Mouse (Mus musculus): Measurements from ENCODE around the gene Cbfa2t3. TPM values are rescaled to one million over a fixed set of nuclear protein-coding genes. Genes with fewer than 3 reads are reported as not detected.

Gene Cbfa2t3
- polyA plus RNA-seq, 1 experiment from 2014 or later, result 21.4 TPM

DNA sequence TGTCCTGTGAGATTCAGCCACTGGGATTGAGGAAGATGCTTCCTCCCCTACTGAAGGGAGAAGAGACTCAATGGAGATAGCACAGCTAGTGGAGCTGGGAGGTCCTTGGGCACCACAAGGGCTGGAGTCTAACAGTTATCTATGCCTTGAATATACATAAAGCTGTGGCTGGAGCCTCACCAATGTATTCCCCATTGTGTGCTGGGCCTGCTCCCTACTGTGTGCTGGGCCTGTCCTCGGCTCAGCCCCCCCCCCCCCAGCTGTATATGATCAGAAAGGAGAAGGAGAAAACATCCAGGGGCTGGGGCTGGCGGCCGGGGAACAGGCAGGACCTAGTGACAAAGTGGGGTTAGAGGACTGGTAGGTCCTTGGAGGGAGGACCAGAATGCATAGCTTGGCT lies 36.2 kb upstream of the Cbfa2t3 start:
- Histone ChIP-seq H3K4me3 (no peak overlapping the region), H3K36me3 (replicated peaks) (no peaks in the 10 kb centered on the region), H3K27ac (peak overlapping the region; percentile 39; the same call in 1 of the 2 replicates), H3K9ac (no peak overlapping the region), H3K27me3 (replicated peaks) (no peaks in the 10 kb centered on the region), H3K4me2 (no peak overlapping the region), H3K4me1 (peaks cover 50% of the 10 kb centered on the region), H3K9me3 (no peaks in the 10 kb centered on the region)
- no peak for ATAC-seq (replicated peaks)
- WGBS, result 56% methylated on average over 3 of the region's 3 CpGs

DNA sequence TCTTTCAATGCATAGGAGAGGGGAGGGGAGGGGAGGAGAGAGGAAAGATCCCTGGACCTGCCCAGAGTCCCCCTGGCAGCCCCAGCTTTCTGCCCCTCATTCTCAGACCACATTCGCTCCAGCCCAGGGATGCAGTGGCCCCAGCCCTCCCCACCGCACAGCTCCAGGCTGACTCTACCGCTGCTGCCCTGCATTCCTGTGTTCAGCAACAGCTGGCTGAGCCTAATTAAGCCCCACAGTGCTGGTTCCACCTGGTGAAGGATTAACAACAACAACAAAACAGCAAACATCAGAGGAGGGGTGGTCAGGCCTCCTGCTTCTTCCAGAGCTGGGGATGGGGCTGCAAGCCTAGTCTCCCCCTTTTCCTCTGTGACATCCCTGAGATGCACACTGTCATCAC lies 29.7 kb upstream of the Cbfa2t3 start:
- WGBS, result 6% methylated on average over 3 of the region's 3 CpGs
- Histone ChIP-seq H3K4me1 (peaks cover 4% of the 10 kb centered on the region; the same call in 1 of the 2 replicates), H3K27me3 (replicated peaks) (no peaks in the 10 kb centered on the region), H3K9ac (no peak overlapping the region), H3K4me3 (no peak overlapping the region), H3K9me3 (no peaks in the 10 kb centered on the region), H3K36me3 (replicated peaks) (no peaks in the 10 kb centered on the region), H3K27ac (no peak overlapping the region), H3K4me2 (no peak overlapping the region)
- 0 out of 2 replicates have a peak, but pooled peaks have one; percentile 56 for ATAC-seq (replicated peaks)

DNA sequence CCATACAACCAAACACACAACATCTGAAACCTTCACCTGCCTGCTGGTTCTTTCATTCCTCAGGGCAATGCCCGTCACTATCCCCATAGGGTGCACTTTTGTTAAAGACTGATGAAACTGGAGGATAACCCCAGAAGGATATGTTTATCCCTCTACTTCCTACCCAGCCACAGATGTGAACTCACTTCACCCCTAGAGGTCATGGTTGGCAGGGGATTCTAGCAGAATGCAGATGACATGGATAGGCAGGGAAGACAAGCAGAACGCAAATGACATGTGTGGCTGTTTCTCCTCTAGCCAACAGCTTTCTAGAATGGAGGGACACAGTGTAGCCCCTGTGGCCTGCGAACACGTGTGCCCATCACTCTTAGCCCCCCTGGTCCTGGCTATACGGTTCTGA lies 28.5 kb upstream of the Cbfa2t3 start:
- Histone ChIP-seq H3K9ac (no peak overlapping the region), H3K9me3 (no peaks in the 10 kb centered on the region), H3K27ac (no peak overlapping the region), H3K36me3 (replicated peaks) (no peaks in the 10 kb centered on the region), H3K4me2 (no peak overlapping the region), H3K4me1 (peaks cover 4% of the 10 kb centered on the region; the same call in 1 of the 2 replicates), H3K27me3 (replicated peaks) (no peaks in the 10 kb centered on the region), H3K4me3 (no peak overlapping the region)
- 73% methylated on average over 5 of the region's 5 CpGs for WGBS
- ATAC-seq (replicated peaks), result 0 out of 2 replicates have a peak, but pooled peaks have one; percentile 33

DNA sequence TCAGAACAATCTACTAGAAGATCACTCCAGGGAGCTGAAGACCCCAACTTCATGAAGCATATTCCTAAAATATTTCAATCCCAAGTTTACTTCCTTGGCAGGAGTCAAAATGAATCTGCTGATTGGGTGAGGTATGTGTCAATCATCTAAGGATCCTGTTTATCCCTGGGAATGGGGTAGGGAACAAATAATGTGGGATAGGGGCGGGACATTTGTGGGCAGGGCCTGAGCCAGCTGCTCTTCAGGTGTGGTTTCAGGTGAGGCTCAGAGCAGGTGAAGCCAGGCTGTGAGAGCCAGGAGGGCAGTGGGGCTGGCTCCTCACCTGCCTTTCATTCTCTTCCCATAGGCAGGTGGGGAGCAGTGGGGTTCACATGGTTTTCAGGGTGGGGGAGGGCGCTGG lies 27.9 kb upstream of the Cbfa2t3 start:
- Histone ChIP-seq H3K27ac (no peak overlapping the region), H3K9me3 (no peaks in the 10 kb centered on the region), H3K4me1 (peaks cover 9% of the 10 kb centered on the region; the same call in 1 of the 2 replicates), H3K9ac (no peak overlapping the region), H3K4me2 (no peak overlapping the region), H3K27me3 (replicated peaks) (no peaks in the 10 kb centered on the region), H3K4me3 (no peak overlapping the region), H3K36me3 (replicated peaks) (no peaks in the 10 kb centered on the region)
- ATAC-seq (replicated peaks), result no peak
- WGBS, result 72% methylated on average over 2 of the region's 2 CpGs

DNA sequence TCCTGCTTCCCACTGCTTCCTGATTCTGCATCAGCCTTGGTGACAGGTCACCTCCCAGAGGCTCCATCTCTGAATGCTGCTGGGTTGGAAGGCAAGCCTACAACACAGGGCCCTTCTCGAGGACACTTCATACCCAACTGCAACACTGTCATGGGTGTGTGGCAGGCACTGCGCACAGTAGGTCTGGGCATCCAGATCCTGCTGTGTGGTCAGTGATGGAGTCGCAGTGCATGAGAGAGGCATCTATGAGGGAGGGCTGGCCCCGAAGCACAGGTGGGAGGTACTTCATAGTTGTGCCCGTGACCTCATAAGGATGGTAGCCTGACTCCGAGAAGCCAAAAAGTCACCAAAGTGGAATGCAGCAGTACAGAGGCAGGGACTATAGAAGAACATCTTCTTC lies 26.3 kb upstream of the Cbfa2t3 start:
- Histone ChIP-seq H3K4me3 (no peak overlapping the region), H3K9ac (no peak overlapping the region), H3K36me3 (replicated peaks) (no peaks in the 10 kb centered on the region), H3K4me2 (no peak overlapping the region), H3K27ac (no peak overlapping the region), H3K4me1 (peaks cover 25% of the 10 kb centered on the region), H3K9me3 (no peaks in the 10 kb centered on the region), H3K27me3 (replicated peaks) (no peaks in the 10 kb centered on the region)
- ATAC-seq (replicated peaks), result no peak
- WGBS, result 91% methylated on average over 6 of the region's 6 CpGs

DNA sequence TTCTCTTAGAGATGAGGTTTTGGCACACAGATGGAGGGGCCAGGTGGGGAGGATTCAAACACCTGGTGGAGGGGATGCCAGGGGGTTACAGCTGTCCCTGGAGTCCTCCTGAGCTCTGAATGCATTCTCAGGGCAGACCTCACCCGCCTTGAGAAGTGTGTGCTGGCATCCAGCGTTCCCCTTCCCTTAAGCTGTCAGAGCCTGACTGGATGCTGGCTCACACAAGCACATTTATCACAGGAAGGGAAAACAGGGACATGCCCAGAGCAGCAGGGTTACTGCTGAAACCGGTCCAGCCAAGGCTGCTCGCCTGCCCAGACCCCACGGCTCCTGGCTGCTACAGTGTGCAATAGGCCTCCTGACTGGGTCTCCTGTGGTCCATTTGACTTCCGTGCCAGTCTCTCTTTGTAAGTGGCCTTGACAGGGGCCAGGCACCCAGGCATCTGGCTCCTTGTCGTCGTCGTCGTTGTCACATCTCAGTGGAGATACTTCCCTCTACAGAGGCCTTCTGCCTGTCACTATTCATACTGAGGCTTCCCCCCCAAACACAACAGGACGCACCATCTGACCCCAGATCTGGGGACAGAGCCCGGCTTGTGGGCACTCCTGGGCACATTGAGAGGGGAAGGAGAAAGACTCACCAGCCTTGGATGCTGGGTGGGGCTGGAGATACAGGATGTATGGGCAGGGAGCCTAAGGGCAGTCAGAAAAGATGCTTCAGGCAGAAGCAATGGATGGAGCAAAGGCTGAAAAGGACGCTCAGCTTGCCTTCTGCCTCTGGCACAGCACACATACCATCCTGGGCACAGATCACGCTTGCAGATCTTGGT lies 22.1 kb upstream of the Cbfa2t3 start:
- peak overlapping the region; percentile 85 for H3K27ac ChIP-seq
- peak overlapping the region; percentile 36 for H3K4me2 ChIP-seq
- no peaks in the 10 kb centered on the region for H3K36me3 ChIP-seq (replicated peaks)
- H3K4me3 ChIP-seq, result no peak overlapping the region
- H3K27me3 ChIP-seq (replicated peaks), result no peaks in the 10 kb centered on the region
- H3K9me3 ChIP-seq, result no peaks in the 10 kb centered on the region
- 39% methylated on average over 14 of the region's 14 CpGs for WGBS
- peaks cover 28% of the 10 kb centered on the region for H3K4me1 ChIP-seq
- no peak overlapping the region; the same call in 1 of the 2 replicates for H3K9ac ChIP-seq
- peak; percentile 65 for ATAC-seq (replicated peaks)

DNA sequence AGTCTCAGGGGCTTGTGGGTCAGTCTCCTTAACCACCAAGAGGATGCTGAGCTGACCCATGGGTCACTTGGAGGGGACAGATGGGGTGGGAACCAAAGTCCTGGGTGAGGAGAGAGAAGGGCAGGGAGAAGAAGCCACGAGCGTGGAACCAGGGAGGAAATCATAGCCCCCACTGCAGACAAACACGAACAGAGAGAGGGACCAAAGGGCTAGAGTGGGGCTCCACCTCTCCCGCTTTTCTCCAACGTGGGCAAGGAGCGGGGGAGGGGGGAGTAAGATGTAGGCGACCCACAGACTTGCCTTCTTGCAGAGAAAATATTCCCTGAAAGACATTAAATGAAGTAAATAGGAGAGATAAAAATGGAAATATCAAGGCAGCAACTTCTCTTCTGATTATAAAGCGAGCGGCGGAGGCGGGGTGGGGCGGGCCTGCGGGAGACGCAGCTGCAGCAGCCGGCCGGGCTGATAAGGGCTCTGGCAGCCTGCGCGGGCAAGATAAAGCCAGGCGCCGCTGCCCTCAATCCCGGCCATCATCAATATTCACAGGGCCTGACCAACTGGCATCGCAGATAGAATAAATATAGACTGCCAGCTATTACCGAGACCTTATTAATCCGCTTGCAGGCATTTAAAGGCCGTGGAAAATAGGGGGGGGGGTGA lies 21.3 kb upstream of the Cbfa2t3 start:
- Histone ChIP-seq H3K4me2 (peak overlapping the region; percentile 36), H3K27ac (peak overlapping the region; percentile 85), H3K4me3 (0 out of 2 replicates have a peak overlapping the region, but pooled peaks have one; percentile 1), H3K9me3 (no peaks in the 10 kb centered on the region), H3K27me3 (replicated peaks) (no peaks in the 10 kb centered on the region), H3K36me3 (replicated peaks) (no peaks in the 10 kb centered on the region), H3K9ac (no peak overlapping the region), H3K4me1 (peaks cover 28% of the 10 kb centered on the region)
- ATAC-seq (replicated peaks), result peak; percentile 91
- WGBS, result 5% methylated on average over 25 of the region's 25 CpGs

DNA sequence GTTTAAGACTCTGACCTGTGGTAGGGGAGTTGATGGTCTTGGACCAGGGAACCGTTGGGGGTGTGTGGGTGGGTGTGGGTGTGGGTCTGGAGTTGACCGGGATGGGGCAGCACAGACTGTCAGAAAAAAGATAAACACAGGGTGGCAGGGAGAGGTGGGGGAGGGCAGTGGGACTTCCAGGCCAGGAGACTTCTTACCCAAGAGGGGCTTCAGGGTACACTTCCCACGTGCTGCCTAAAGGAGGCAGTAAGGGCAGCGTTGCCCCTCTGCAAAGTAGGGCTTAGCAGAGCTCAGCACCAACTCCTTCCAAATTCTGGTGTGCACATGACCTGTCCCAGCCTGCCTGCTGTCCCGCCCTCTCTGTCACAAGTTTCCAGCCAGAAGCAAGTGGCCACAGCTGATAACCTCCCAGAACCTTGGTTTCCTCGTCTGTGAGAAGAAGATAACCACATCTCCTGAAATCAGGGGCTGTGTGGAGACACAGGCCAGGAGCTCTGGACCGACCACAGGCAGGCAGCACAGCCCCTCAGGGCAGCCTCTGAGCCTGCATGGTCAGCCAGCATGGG lies 20.7 kb upstream of the Cbfa2t3 start:
- peaks cover 28% of the 10 kb centered on the region for H3K4me1 ChIP-seq
- H3K27ac ChIP-seq, result peak overlapping the region; percentile 85
- H3K27me3 ChIP-seq (replicated peaks), result no peaks in the 10 kb centered on the region
- ATAC-seq (replicated peaks), result peak; percentile 11
- peak overlapping the region; percentile 36; the same call in 1 of the 2 replicates for H3K4me2 ChIP-seq
- H3K36me3 ChIP-seq (replicated peaks), result no peaks in the 10 kb centered on the region
- no peak overlapping the region for H3K4me3 ChIP-seq
- 31% methylated on average over 7 of the region's 7 CpGs for WGBS
- H3K9ac ChIP-seq, result no peak overlapping the region
- no peaks in the 10 kb centered on the region for H3K9me3 ChIP-seq

DNA sequence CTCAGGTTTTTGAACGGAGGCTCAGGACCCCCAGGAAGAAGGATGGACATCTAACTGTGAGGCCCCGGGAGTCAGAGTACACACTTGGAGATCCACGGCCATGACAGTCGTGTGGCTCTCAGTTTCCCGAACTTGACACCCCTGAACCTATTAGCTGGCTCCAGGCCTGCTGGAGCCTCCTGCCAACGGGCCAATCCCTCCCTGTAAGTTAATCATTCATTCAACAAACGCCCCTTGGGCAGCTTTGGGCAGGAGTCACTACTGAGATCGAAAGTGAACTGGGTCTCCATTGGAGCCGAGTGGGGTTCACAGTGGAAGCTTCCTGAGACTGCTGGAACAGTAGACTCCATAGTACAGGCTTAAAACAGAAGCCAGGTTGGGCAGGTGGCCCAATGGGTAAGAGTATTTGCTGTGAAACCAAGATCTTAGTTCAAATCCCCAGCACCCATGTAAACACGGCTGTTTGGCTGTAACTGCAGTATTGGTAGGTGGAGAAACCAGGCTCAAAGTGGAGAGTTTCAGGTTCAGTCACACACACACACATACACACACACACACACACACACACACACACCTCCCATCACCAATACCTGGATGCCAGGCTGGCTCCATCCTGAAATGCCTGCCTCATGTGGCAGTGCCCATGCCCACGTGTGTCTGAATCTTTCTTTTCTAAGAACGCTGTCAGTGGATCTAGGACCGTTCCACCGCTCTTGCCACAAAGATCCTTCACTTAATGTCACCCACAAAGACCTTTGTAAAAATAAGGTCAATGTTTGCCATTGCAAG lies 20.0 kb upstream of the Cbfa2t3 start:
- Histone ChIP-seq H3K27me3 (replicated peaks) (no peaks in the 10 kb centered on the region), H3K9ac (no peak overlapping the region), H3K36me3 (replicated peaks) (no peaks in the 10 kb centered on the region), H3K27ac (peak overlapping the region; percentile 85; the same call in 1 of the 2 replicates), H3K4me3 (no peak overlapping the region), H3K4me1 (peaks cover 28% of the 10 kb centered on the region), H3K4me2 (no peak overlapping the region), H3K9me3 (no peaks in the 10 kb centered on the region)
- 87% methylated on average over 14 of the region's 14 CpGs for WGBS
- ATAC-seq (replicated peaks), result no peak

DNA sequence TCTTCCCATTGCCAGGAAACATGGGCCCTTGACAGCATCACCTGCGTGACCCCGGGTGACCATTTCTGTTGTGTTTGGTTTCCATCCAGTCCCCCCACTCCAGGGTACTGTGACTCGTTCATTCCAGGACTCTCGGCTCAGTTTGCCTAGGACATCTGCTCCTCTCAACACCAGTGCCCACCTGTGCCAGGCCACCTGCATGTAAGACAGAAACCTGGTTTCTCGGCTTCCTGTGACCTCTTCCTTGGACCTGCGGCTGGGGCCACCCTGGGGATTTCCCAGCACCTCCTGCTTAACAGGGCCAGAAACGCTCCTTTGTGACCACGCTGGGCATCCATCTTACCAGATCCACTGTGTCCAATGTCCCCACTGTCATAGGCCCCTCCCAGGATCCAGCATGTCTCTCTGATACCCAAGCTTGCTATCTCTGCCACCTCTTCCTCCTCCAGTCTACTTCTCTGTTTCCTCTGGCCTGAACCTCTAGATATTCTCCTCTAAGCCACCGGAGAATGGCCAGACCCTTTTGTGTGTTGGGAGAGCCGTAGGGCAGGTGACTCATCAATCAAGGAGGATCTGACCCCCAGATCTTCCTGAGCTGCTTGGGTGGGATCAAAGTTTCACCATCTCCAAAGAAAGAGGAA lies 19.1 kb upstream of the Cbfa2t3 start:
- WGBS, result 86% methylated on average over 10 of the region's 10 CpGs
- no peak overlapping the region for H3K4me2 ChIP-seq

DNA sequence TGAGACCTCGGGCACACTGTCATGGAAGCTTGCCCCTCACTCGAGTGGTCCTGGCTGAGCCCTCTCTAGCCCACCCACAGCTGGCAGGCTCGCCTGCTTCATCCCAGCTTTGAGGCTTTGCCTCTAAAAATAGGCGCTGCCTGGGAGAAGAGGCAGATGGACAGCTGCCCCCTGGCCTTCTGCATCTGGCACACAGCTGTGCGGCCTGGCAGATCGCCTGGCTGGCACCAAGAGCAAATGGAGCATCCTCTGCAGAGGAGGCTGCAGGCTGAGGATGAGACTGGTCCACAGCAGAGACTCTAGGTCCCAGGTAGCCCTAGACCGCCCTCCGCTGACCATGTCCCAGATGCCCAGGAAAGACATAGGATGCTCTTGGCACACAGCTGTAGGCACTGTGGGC lies 17.7 kb upstream of the Cbfa2t3 start:
- ATAC-seq (replicated peaks), result no peak

More for the DNA sequence above, 19.1 kb upstream of the Cbfa2t3 start:
- no peak overlapping the region for H3K27ac ChIP-seq
- no peaks in the 10 kb centered on the region for H3K27me3 ChIP-seq (replicated peaks)
- H3K4me1 ChIP-seq, result peaks cover 28% of the 10 kb centered on the region
- H3K4me3 ChIP-seq, result no peak overlapping the region
- H3K9ac ChIP-seq, result no peak overlapping the region
- no peak for ATAC-seq (replicated peaks)
- no peaks in the 10 kb centered on the region for H3K9me3 ChIP-seq
- H3K36me3 ChIP-seq (replicated peaks), result no peaks in the 10 kb centered on the region

More for the DNA sequence above, 17.7 kb upstream of the Cbfa2t3 start:
- Histone ChIP-seq H3K4me3 (no peak overlapping the region), H3K4me2 (no peak overlapping the region), H3K36me3 (replicated peaks) (no peaks in the 10 kb centered on the region), H3K27ac (no peak overlapping the region), H3K4me1 (peaks cover 21% of the 10 kb centered on the region), H3K9ac (no peak overlapping the region), H3K9me3 (no peaks in the 10 kb centered on the region), H3K27me3 (replicated peaks) (no peaks in the 10 kb centered on the region)
- WGBS, result 75% methylated on average over 8 of the region's 8 CpGs
